Mouse (Mus musculus): ENCODE data around the gene Ccdc163.
"Not testable (repeated sequence)": the region's sequence is repeated elsewhere in the genome, so short reads cannot be mapped to it uniquely, and the experiment has no call there.

Ccdc163 gene

GRCm38 (mm10) chr4:116708201-116708764 lies at the start of gene Ccdc163, which contains the start of gene Mmachc:
TSS of gene Ccdc163 (plus strand) at chr4:116708509.
TSS of gene Mmachc (minus strand) at chr4:116708406.
- peak; percentile 96 to 97 for DNase-seq (ENCODE audit: low spot score in 2 of 2)

DNA sequence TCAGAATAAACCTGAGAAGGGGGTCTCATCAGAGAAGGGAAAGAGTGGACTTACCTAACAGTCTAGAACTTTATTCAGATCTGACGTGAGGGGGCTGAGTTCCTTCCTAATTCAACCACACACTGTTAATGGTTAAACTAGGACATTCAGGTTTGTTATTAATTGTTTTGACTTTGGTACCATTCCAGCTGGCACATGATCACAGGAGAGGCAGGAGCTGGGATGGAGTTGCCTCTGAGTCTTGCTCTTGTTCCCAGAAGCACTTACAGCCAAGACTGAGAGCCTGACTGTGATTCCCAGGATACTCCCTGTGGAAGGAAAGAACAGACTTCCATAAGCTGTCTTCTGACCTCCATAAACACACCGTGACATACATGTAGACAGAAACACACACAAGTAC lies 48.8 kb upstream of the Ccdc163 start:
- no peak for DNase-seq (ENCODE audit: low spot score in 2 of 2)

DNA sequence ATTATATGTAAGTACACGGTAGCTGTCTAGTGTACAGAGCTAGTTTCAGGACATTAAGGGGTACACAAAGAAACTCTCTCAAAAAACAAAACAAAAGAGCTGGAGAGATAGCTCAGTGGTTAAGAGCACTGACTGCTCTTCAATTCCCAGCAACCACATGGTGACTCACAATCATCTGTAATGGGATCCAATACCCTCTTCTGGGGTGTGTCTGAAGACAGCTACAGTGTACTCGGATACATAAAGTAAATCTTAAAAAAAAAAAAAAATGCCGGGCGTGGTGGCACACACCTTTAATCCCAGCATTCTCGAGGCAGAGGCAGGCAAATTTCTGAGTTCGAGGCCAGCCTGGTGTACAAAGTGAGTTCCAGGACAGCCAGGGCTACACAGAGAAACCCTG lies 48.4 kb upstream of the Ccdc163 start:
- not testable (repeated sequence) for DNase-seq (ENCODE audit: low spot score in 2 of 2)

GRCm38 (mm10) chr4:116660829-116661228 lies 47.5 kb upstream of the Ccdc163 start:
- no peak for DNase-seq (ENCODE audit: low spot score in 2 of 2)

DNA sequence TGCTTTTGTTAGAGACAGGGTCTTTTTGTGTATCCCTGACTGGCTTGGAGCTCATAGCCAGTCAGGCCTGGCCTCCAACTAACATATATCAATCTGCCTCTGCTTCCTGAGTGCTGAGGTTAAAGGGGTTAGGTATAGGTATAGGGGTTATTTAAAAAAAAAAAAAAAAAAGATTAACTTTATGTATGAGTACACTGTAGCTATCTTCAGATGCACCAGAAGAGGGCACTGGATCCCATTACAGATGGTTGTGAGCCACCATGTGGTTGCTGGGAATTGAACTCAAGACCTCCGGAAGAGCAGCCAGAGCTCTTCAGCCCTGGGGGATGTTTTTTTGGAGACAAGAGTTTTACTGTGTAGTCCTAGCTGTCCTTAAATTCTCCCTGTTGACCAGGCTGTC lies 46.3 kb upstream of the Ccdc163 start:
- DNase-seq (ENCODE audit: low spot score in 2 of 2): no peak

DNA sequence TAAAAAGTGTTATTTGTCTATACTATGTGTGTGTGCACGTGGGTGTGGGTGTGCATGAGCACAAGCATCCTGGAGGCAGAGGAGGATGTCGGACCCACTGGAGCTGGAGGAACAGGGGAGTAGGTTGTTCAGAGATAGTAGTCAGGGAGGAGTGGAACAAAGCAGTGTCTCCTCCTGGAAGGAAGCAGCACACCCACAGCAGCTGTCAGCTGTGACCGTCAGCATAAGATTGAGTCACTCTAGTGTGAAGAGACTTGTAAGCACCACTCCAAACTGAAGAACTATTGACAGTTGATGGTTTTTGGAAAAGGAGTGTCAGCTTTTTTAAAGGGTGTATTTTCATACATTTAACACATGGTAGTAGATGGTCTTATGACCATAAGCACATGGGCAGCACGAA lies 41.7 kb upstream of the Ccdc163 start:
- DNase-seq (ENCODE audit: low spot score in 2 of 2): no peak

- DNase-seq (ENCODE audit: low spot score in 2 of 2): no peak
These were observed 40.2 kb upstream of the Ccdc163 start for GRCm38 (mm10) chr4:116668145-116668544.

DNA sequence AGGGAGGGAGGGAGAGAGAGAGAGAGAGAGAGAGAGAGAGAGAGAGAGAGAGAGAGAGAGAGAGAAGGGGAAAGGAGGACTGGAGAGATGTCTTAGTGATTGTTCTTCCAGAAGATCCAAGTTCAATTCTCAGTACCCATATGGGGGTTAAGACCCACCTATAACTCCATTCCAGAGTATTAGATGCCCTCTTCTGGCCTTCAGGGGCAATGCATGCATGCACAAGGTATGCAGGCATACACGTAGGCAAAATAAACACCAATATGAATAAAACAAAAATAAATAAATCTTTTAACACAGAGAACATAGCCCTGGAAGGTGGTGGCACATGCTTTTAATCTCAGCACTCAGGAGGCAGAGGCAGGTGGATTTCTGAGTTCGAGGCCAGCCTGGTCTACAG lies 39.0 kb upstream of the Ccdc163 start:
- DNase-seq (ENCODE audit: low spot score in 2 of 2): no peak

- DNase-seq (ENCODE audit: low spot score in 2 of 2): no peak
These were observed 35.5 kb upstream of the Ccdc163 start for GRCm38 (mm10) chr4:116672785-116673184.

GRCm38 (mm10) chr4:116674761-116675160 lies 33.5 kb upstream of the Ccdc163 start:
- not testable (repeated sequence) for DNase-seq (ENCODE audit: low spot score in 2 of 2)

DNA sequence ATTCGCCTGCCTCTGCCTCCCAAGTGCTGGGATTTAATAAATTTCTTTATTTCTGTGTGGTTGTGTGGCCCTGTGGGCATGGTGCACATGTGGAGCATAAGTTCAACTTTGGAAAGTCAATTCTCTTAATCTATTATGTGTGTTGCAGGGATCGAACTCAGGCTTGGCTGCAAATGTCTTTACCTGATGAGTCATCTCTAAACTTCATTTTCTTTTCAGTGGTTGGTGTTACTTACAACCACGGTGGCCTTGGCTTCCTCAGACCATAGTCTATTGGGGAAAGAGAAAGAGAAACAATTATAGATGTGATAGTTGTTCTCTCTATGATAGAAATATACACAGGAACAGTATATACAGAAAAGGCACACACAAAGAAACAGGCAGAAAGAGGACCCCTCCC lies 32.3 kb upstream of the Ccdc163 start:
- DNase-seq (ENCODE audit: low spot score in 2 of 2): no peak

- DNase-seq (ENCODE audit: low spot score in 2 of 2): no peak
These were observed 30.5 kb upstream of the Ccdc163 start for GRCm38 (mm10) chr4:116677808-116678207.

- DNase-seq (ENCODE audit: low spot score in 2 of 2): no peak
These were observed 29.2 kb upstream of the Ccdc163 start for GRCm38 (mm10) chr4:116679141-116679540.

DNA sequence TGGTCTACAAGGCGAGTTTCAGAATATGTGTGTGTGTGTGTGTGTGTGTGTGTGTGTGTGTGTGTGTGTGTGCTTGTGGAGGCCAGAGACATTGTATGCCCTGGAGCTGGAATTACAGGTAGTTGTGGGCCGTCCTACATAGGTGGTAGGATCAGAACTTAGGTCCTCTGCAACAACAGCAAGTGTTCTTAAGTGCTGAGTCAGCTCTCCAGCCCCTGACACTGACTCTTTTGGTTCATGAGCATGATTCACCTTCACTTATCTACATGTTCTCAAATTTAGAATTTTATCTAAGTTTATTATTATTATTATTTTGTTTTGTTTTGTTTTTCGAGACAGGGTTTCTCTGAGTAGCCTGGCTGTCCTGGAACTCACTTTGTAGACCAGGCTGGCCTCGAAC lies 27.8 kb upstream of the Ccdc163 start:
- DNase-seq (ENCODE audit: low spot score in 2 of 2): not testable (repeated sequence)

DNA sequence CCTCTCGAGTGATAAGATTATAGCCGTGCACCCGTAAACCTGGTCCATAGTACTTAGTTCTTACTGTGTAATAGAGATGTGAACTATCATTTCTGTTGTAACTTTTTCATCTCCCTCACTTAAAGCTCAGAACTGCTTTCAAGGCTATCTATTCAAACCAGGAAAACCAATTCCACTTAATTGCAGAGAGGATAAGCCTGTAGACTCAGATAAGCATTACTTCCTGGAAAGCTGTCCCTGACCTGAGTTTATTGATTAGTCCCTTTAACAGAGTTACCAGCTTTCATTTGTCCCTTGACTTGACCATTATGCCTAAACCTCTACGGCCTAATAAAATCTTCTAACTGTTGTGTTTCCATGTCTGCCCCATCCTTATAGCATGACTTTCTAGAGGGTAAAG lies 24.4 kb upstream of the Ccdc163 start:
- no peak for DNase-seq (ENCODE audit: low spot score in 2 of 2)

DNA sequence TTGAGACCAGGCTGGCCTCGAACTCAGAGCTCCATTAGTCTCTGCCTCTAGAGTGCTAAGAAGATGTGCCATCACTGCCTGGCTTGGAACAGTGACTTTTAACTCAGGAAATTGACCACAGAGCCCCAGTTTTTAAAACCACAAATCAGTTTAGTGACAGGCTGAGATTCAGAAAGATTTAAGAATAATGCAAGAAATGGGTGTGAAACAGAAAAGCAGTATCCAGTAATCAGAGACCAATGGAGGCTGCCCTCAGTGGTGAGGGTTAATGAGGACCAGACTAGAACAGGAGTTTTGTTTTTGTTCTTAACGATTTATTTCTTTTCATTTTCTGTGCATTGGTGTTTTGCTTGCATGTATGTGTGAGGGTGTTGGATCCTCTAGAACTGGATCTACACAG lies 23.6 kb upstream of the Ccdc163 start:
- no peak for DNase-seq (ENCODE audit: low spot score in 2 of 2)

DNA sequence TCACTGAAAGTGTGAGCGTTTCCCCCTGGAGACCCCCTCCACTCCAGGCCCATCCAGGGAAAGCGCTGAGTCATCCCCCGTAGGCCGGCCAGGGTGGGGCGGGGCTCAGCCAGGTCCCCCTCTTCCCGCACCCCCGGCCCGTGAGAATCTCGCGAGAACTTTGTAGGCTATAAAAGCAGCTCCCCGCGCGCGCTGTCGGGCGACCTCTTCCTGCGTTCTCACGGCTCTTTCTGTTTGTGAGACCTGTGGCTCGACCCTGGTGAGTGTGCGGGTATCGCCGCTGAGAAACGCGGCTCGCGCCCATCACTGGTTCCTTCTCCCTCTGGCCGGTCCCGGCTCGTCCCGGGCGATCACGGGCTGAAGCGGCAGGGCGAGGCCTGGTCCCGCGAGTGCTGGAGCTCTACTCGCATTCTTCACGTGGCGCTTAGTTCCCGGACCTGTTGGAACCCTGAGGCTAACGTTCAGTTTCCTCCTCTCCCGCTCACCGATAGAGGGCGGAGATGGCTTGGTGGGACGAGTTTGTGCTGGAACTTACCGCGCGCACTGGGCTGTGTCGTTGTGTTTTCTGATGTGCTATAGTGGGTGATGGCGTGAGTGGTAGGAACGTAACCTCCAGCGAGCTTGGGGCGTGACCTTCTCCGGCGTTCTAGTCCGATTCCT lies 22.8 kb upstream of the Ccdc163 start, which contains the start of gene Prdx1:
Gene Prdx1, plus strand, starts transcription at position 143 of the 660 bp plus-strand sequence.
- DNase-seq (ENCODE audit: low spot score in 2 of 2): peak; percentile 82 to 90

DNA sequence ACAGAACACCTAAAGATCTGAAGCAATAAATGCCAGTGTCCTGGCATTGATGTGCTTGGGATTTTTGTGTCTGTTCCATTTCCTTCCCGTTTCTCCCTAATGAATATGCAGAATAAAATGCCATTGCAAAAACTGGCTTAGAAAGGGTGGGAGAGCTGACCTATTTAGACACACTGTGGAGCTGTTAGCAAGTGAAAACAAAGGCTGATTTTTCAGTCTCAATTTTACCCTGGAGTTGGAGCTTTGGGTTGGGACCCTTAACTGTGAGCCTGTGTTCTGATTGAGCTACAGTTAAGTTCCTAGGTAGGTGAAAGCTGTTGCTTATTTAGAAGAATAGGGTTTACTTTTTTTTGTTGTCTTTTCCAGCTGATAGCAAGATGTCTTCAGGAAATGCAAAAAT lies 21.3 kb upstream of the Ccdc163 start:
- DNase-seq (ENCODE audit: low spot score in 2 of 2): no peak

GRCm38 (mm10) chr4:116689309-116689876 lies 18.9 kb upstream of the Ccdc163 start:
- no peak for DNase-seq (ENCODE audit: low spot score in 2 of 2)

GRCm38 (mm10) chr4:116692146-116692545 lies 16.2 kb upstream of the Ccdc163 start:
- no peak for DNase-seq (ENCODE audit: low spot score in 2 of 2)

- DNase-seq (ENCODE audit: low spot score in 2 of 2): no peak
These were observed 14.5 kb upstream of the Ccdc163 start for GRCm38 (mm10) chr4:116693785-116694184.

GRCm38 (mm10) chr4:116698693-116699342 lies 9.5 kb upstream of the Ccdc163 start:
- no peak for DNase-seq (ENCODE audit: low spot score in 2 of 2)

- DNase-seq (ENCODE audit: low spot score in 2 of 2): no peak
These were observed 7.3 kb upstream of the Ccdc163 start for GRCm38 (mm10) chr4:116700964-116701363.

Data from right cerebral cortex, adult 2 months (tissue).